Mouse (Mus musculus): ENCODE results near the gene Edil3. TPM values are rescaled to one million over a fixed set of nuclear protein-coding genes. Genes with fewer than 3 reads are reported as not detected.
"Not testable (repeated sequence)": the region's sequence is repeated elsewhere in the genome, so short reads cannot be mapped to it uniquely, and the experiment has no call there.

Edil3 gene
- polyA plus RNA-seq, 1 experiment, result 0.60 TPM

DNA sequence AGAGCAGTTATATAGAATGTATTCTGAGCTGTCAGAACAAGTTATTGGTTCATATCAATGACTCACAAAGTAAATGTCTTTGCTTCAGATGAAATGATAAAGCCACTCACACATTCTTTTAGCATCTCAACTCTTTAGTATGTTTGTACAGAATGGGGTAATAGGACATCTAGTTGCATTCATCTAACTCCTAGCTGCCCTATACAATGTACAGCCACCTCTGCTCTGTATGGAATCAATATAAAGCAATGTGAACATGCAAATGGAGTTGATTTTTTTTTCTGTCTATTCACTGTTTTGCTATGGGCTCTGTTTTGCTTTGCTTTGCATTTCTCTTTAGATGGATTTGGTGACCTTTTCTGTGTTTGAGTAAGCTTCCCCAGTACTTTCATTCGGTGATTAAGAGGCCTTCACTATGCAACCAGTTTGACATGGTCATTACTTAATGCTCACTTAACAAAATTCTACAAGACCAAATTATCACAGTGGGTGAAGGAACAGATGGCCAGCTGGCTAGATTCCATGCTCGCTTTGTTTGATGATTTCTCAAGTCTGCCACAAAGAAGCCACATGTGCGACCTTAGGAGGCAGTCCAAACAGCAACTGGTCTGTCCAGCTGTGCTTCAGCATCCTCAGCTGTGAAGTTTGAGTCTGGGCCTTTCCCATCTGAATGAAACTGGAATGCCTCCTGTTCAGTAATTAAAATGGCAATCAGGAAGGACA, 208.7 kb downstream of the Edil3 start:
- Histone ChIP-seq H3K4me3 (replicated peaks; ENCODE audit: control insufficient read depth, low read depth, low read length) (no peak overlapping the region), H3K4me1 (ENCODE audit: control insufficient read depth, insufficient read depth, low read length) (no peaks in the 10 kb centered on the region), H3K27ac (ENCODE audit: control insufficient read depth, insufficient read depth, low read depth, low read length, poor library complexity) (no peak overlapping the region)
- WGBS, result 73% methylated on average over 3 of the region's 3 CpGs
- TF ChIP-seq POLR2A (IDR thresholded peaks at IDR 0.05; ENCODE audit: borderline replicate concordance, control insufficient read depth, low read depth, low read length) (no peak), CTCF (IDR thresholded peaks at IDR 0.05; ENCODE audit: control insufficient read depth, insufficient read depth, low read length) (no peak)

DNA sequence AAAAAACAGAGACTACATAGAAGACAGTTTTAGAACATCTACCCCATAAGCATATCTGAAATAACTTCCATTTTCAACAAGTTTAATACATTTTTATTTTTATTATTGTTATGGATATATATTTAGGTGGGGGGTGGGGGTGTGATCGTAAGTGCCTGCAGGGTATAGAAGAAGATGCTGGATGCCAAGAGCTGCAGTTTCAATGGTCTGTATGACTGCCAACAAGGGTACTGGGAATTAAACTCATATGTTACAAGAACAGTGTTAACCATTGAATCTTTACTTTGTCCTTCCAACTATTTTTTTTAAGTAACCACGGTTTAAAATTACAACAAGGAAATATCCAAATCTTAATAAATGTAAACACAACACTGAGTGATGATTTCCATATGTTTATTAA, 214.4 kb downstream of the Edil3 start:
- no peaks in the 10 kb centered on the region for H3K4me1 ChIP-seq (ENCODE audit: control insufficient read depth, insufficient read depth, low read length)
- no peak overlapping the region for H3K4me3 ChIP-seq (replicated peaks; ENCODE audit: control insufficient read depth, low read depth, low read length)
- WGBS, result 80% methylated on average over 2 of the region's 2 CpGs
- TF ChIP-seq POLR2A (IDR thresholded peaks at IDR 0.05; ENCODE audit: borderline replicate concordance, control insufficient read depth, low read depth, low read length), result no peak
- TF ChIP-seq CTCF (IDR thresholded peaks at IDR 0.05; ENCODE audit: control insufficient read depth, insufficient read depth, low read length), result no peak
- H3K27ac ChIP-seq (ENCODE audit: control insufficient read depth, insufficient read depth, low read depth, low read length, poor library complexity), result no peak overlapping the region

DNA sequence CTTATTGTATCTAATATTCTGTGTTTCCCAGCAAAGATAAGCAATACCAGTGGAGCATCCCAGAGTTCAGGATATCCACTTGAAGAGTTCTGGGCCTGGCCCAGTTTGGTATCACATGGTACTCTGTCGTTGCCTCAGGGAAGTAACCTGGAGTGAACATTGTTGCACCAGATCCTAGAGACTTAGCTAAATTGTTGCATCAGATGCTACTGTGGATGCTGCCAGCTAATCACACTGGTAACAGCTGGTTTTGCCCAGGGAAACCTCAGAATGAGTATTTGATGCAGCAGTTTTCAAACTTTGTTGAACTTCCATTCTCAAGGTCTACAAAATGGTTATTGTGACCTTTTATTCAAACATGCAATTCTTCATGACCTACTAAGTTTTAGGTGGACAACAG, 220.2 kb downstream of the Edil3 start:
- H3K4me1 ChIP-seq (ENCODE audit: control insufficient read depth, insufficient read depth, low read length), result no peaks in the 10 kb centered on the region
- H3K27ac ChIP-seq (ENCODE audit: control insufficient read depth, insufficient read depth, low read depth, low read length, poor library complexity), result no peak overlapping the region
- 67% methylated on average over 1 of the region's 1 CpGs for WGBS
- no peak overlapping the region for H3K4me3 ChIP-seq (replicated peaks; ENCODE audit: control insufficient read depth, low read depth, low read length)
- TF ChIP-seq POLR2A (IDR thresholded peaks at IDR 0.05; ENCODE audit: borderline replicate concordance, control insufficient read depth, low read depth, low read length) (no peak), CTCF (IDR thresholded peaks at IDR 0.05; ENCODE audit: control insufficient read depth, insufficient read depth, low read length) (no peak)

DNA sequence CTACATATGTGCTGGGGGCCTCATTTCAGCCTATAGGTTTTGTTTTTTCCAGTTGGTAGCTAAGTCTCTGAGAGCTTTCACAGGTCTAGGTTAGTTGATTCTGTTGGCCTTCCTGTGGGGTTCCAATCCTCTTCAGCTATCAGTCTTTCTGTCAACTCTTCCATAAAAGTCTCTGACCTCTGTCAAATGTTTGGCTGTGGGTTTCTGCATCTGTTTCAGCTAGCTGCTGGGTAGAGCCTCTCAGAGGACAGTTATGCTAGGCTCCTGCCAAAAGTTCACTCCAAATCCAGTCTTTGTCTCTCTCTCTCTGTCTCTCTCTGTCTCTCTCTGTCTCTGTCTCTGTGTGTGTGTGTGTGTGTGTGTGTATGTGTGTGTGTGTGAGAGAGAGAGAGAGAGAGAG, 248.9 kb downstream of the Edil3 start:
- H3K4me1 ChIP-seq (ENCODE audit: control insufficient read depth, insufficient read depth, low read length); H3K4me3 ChIP-seq (replicated peaks; ENCODE audit: control insufficient read depth, low read depth, low read length); H3K27ac ChIP-seq (ENCODE audit: control insufficient read depth, insufficient read depth, low read depth, low read length, poor library complexity): not testable (repeated sequence)

DNA sequence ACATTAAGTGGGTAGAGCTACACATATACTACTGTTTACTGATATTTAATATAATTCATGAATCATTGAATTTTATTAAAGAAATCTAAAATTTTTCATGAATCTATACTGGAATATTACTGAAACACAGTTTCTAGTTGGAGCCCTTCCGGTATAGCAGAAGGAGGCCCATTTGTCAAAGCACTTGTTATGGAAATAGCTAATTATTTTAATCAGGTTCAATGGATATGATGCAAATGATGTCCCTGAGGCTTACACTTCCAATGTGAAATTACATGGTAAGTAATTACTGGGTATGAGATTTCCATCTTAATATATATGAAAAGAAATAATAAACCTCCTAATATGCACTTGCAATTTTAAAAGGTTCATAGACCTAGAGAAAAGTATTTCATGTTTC, 254.9 kb downstream of the Edil3 start:
- Histone ChIP-seq H3K4me1 (ENCODE audit: control insufficient read depth, insufficient read depth, low read length) (no peaks in the 10 kb centered on the region), H3K27ac (ENCODE audit: control insufficient read depth, insufficient read depth, low read depth, low read length, poor library complexity) (no peak overlapping the region), H3K4me3 (replicated peaks; ENCODE audit: control insufficient read depth, low read depth, low read length) (no peak overlapping the region)
- WGBS, result 88% methylated on average over 1 of the region's 1 CpGs
- no peak for TF ChIP-seq CTCF (IDR thresholded peaks at IDR 0.05; ENCODE audit: control insufficient read depth, insufficient read depth, low read length)
- TF ChIP-seq POLR2A (IDR thresholded peaks at IDR 0.05; ENCODE audit: borderline replicate concordance, control insufficient read depth, low read depth, low read length), result no peak

DNA sequence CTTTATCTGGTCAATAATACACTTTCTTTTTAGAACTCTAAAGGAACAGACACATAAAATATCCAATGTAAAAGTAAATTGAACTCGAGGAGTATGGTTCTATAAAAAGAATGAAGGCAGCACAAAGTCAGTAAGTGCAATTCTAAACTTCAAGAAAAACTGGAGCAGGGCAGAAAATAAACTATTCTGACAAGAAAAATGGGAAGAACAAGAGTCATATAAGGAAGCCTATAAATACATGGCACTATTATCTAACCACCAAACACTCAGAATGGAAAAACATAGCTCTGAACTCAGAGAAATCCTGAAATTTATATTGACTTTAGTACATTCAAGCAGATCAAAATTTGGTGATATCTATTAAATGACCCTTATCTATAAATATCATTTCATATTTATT, 284.6 kb downstream of the Edil3 start:
- WGBS, result 42% methylated on average over 1 of the region's 1 CpGs
- Histone ChIP-seq H3K4me1 (ENCODE audit: control insufficient read depth, insufficient read depth, low read length) (no peaks in the 10 kb centered on the region), H3K4me3 (replicated peaks; ENCODE audit: control insufficient read depth, low read depth, low read length) (no peak overlapping the region), H3K27ac (ENCODE audit: control insufficient read depth, insufficient read depth, low read depth, low read length, poor library complexity) (no peak overlapping the region)
- no peak for TF ChIP-seq CTCF (IDR thresholded peaks at IDR 0.05; ENCODE audit: control insufficient read depth, insufficient read depth, low read length)
- TF ChIP-seq POLR2A (IDR thresholded peaks at IDR 0.05; ENCODE audit: borderline replicate concordance, control insufficient read depth, low read depth, low read length), result no peak

DNA sequence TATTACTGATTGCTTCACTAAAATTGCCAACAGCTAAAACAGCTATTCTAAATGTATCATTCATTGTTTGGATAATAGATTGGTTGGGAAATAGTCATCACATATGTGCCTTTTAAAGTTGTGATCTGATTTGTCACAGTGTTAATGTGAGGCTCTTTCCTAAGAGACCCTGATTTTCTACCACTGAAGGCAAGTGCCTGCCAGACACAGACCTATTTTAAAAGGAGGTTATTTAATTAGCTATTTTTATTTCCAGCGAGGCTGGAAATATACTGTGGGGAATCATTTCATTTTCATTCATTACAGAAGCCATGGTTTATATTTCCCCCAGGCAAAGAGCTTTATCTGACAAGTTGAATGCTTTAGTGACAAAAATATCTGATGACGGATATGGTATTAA, 296.3 kb downstream of the Edil3 start:
- 72% methylated on average over 2 of the region's 2 CpGs for WGBS
- H3K4me1 ChIP-seq (ENCODE audit: control insufficient read depth, insufficient read depth, low read length), result no peaks in the 10 kb centered on the region

DNA sequence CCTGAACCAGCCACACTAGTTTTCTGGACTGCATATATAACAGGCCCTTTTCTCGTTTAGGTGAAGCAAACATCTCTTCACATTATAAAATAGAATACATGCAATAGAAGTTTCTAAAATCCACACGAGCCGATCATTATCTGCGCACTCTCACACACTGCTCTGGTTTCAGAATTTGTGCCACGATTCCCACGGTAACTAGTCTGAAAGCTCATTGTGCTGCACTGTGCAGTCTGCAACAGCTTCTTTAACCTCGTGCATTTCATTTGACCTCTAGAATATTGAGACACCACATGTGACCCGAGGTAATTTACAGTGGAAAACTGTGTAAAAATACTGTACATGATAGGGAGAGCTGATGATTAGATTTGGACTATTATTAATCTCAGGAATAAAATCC, 298.5 kb downstream of the Edil3 start:
- H3K4me3 ChIP-seq (replicated peaks; ENCODE audit: control insufficient read depth, low read depth, low read length), result no peak overlapping the region
- H3K4me1 ChIP-seq (ENCODE audit: control insufficient read depth, insufficient read depth, low read length), result no peaks in the 10 kb centered on the region
- no peak overlapping the region for H3K27ac ChIP-seq (ENCODE audit: control insufficient read depth, insufficient read depth, low read depth, low read length, poor library complexity)
- TF ChIP-seq CTCF (IDR thresholded peaks at IDR 0.05; ENCODE audit: control insufficient read depth, insufficient read depth, low read length), result no peak
- TF ChIP-seq POLR2A (IDR thresholded peaks at IDR 0.05; ENCODE audit: borderline replicate concordance, control insufficient read depth, low read depth, low read length), result no peak
- WGBS, result 84% methylated on average over 8 of the region's 8 CpGs

More for the DNA sequence above, 296.3 kb downstream of the Edil3 start:
- TF ChIP-seq POLR2A (IDR thresholded peaks at IDR 0.05; ENCODE audit: borderline replicate concordance, control insufficient read depth, low read depth, low read length), result no peak
- no peak for TF ChIP-seq CTCF (IDR thresholded peaks at IDR 0.05; ENCODE audit: control insufficient read depth, insufficient read depth, low read length)
- Histone ChIP-seq H3K4me3 (replicated peaks; ENCODE audit: control insufficient read depth, low read depth, low read length) (no peak overlapping the region), H3K27ac (ENCODE audit: control insufficient read depth, insufficient read depth, low read depth, low read length, poor library complexity) (no peak overlapping the region)
